Mouse (Mus musculus): ENCODE data around the gene Mtus2.
"Not testable (repeated sequence)": the region's sequence is repeated elsewhere in the genome, so short reads cannot be mapped to it uniquely, and the experiment has no call there.

Gene Mtus2

GRCm38 (mm10) chr5:148287529-148287928 lies 330.4 kb downstream of the Mtus2 start:
- DNase-seq = no peak

GRCm38 (mm10) chr5:148288804-148289203 lies 331.7 kb downstream of the Mtus2 start:
- DNase-seq = no peak

GRCm38 (mm10) chr5:148289951-148290350 lies 332.8 kb downstream of the Mtus2 start:
- DNase-seq = no peak

GRCm38 (mm10) chr5:148292862-148293261 lies 335.7 kb downstream of the Mtus2 start:
- no peak for DNase-seq

- no peak for DNase-seq
Observed at GRCm38 (mm10) chr5:148293346-148293745, 336.2 kb downstream of the Mtus2 start.

GRCm38 (mm10) chr5:148302968-148303367 lies 345.8 kb downstream of the Mtus2 start:
- DNase-seq = no peak

GRCm38 (mm10) chr5:148304112-148304511 lies 347.0 kb downstream of the Mtus2 start:
- DNase-seq = no peak

GRCm38 (mm10) chr5:148310790-148311189 lies 353.7 kb downstream of the Mtus2 start:
- DNase-seq = no peak

GRCm38 (mm10) chr5:148312443-148312842 lies 355.3 kb downstream of the Mtus2 start:
- no peak for DNase-seq

- no peak for DNase-seq
Observed at GRCm38 (mm10) chr5:148314931-148315330, 357.8 kb downstream of the Mtus2 start.

GRCm38 (mm10) chr5:148325317-148325885 lies 368.3 kb downstream of the Mtus2 start:
- peak; percentile 43 for DNase-seq

- DNase-seq = not testable (repeated sequence)
Observed at GRCm38 (mm10) chr5:148326295-148326694, 369.2 kb downstream of the Mtus2 start.

GRCm38 (mm10) chr5:148328982-148329381 lies 371.9 kb downstream of the Mtus2 start:
- no peak for DNase-seq

- no peak for DNase-seq
Observed at GRCm38 (mm10) chr5:148331229-148331776, 374.2 kb downstream of the Mtus2 start.

- DNase-seq = no peak
Observed at GRCm38 (mm10) chr5:148331926-148332621, 375.0 kb downstream of the Mtus2 start.

GRCm38 (mm10) chr5:148332622-148332974 lies 375.5 kb downstream of the Mtus2 start:
- peak; percentile 84 for DNase-seq

- DNase-seq = no peak
Observed at GRCm38 (mm10) chr5:148339126-148339525, 382.0 kb downstream of the Mtus2 start.

GRCm38 (mm10) chr5:148342061-148342741 lies 385.1 kb downstream of the Mtus2 start:
- peak; percentile 62 for DNase-seq

- no peak for DNase-seq
Observed at GRCm38 (mm10) chr5:148344374-148344773, 387.3 kb downstream of the Mtus2 start.

- DNase-seq = no peak
Observed at GRCm38 (mm10) chr5:148346543-148346942, 389.4 kb downstream of the Mtus2 start.

GRCm38 (mm10) chr5:148348153-148348552 lies 391.0 kb downstream of the Mtus2 start:
- no peak for DNase-seq

- DNase-seq = peak; percentile 27
Observed at GRCm38 (mm10) chr5:148349327-148350011, 392.3 kb downstream of the Mtus2 start.

GRCm38 (mm10) chr5:148353429-148353828 lies 396.3 kb downstream of the Mtus2 start:
- DNase-seq = peak; percentile 15

Data from kidney, postnatal 14 days (tissue).